Mouse (Mus musculus) kidney, embryonic 14.5 days (tissue): Measurements from ENCODE around the gene Aspn. TPM values are rescaled to one million over a fixed set of nuclear protein-coding genes. Genes with fewer than 3 reads are reported as not detected.

Source experiments
- ATAC-seq: fragments of 200-750 bp; cut with Nextera tagmentation; 2 replicates; pipeline ENCODE4 v1.8.0; 2017; ENCODE audit warnings: moderate number of reproducible peaks, mild to moderate bottlenecking, moderate TSS enrichment, moderate library complexity; ENCODE audit not compliant: low FRiP score, low TSS enrichment
- H3K27ac ChIP-seq: fragments of 300-500 bp; sonication (generic); 2 replicates; pipeline ENCODE4 v1.5.1; 2014; ENCODE audit warnings: low read depth, mild to moderate bottlenecking, low read length, moderate library complexity, mixed read lengths
- H3K27me3 ChIP-seq: fragments of 300-500 bp; sonication (generic); 2 replicates; pipeline ENCODE4 v1.6.1; 2014; ENCODE audit warnings: mild to moderate bottlenecking, low read length; ENCODE audit not compliant: control insufficient read depth, insufficient read depth
- H3K36me3 ChIP-seq: fragments of 300-500 bp; sonication (generic); 2 replicates; pipeline ENCODE4 v1.6.1; 2014; ENCODE audit warnings: low read length, mixed read lengths; ENCODE audit not compliant: control insufficient read depth, insufficient read depth
- H3K4me1 ChIP-seq: fragments of 300-500 bp; sonication (generic); 2 replicates; pipeline ENCODE4 v1.6.1; 2014; ENCODE audit warnings: low read length, mixed read lengths; ENCODE audit not compliant: control insufficient read depth, insufficient read depth
- H3K4me2 ChIP-seq: fragments of 300-500 bp; sonication (generic); replicated peaks from 2 replicates; pipeline ENCODE4 v1.6.1; 2014; ENCODE audit warnings: low read depth, mild to moderate bottlenecking, low read length
- H3K4me3 ChIP-seq: fragments of 300-500 bp; sonication (generic); 2 replicates; pipeline ENCODE4 v1.5.1; 2014; ENCODE audit warnings: mild to moderate bottlenecking, low read length
- H3K9ac ChIP-seq: fragments of 300-500 bp; sonication (generic); 2 replicates; pipeline ENCODE4 v1.6.1; 2014; ENCODE audit warnings: low read depth, mild to moderate bottlenecking, low read length, moderate library complexity
- H3K9me3 ChIP-seq: fragments of 300-500 bp; sonication (generic); 2 replicates; pipeline ENCODE4 v1.6.1; 2016; ENCODE audit warnings: low read length; ENCODE audit not compliant: control insufficient read depth
- WGBS: fragments of 180-500 bp; shearing (Covaris S2); extraction: QIAGEN DNeasy Blood & Tissue Kit; methylation state at CpG from one replicate; pipeline ENCODE4 v1.1.7; 2014; 5-methylcytosine and 5-hydroxymethylcytosine counted together
- polyA plus RNA-seq: library from polyadenylated mRNA; unstranded; fragments of >200 nt; fragmentation: Nextera tagmentation; extraction: Ambion mirVana; gene quantifications from 2 replicates; pipeline ENCODE4 v1.2.1, GENCODE M21; 2014

Gene Aspn
- 3.7 and 5.3 TPM in 2 replicates for polyA plus RNA-seq

- H3K4me1 ChIP-seq, result no peaks in the 10 kb centered on the region
- H3K27me3 ChIP-seq, result no peaks in the 10 kb centered on the region
- H3K4me3 ChIP-seq, result no peak within 1 kb of the TSS
- no peak for ATAC-seq
- H3K27ac ChIP-seq, result no peak within 1 kb of the TSS
- no peaks in the 10 kb centered on the region for H3K36me3 ChIP-seq
- WGBS, result 58% methylated on average over 3 of the region's 3 CpGs
- no peak within 1 kb of the TSS for H3K4me2 ChIP-seq
- H3K9ac ChIP-seq, result no peak within 1 kb of the TSS
- H3K9me3 ChIP-seq, result no peaks in the 10 kb centered on the region
Measured at GRCm38 (mm10) chr13:49544279-49544678, at the start of gene Aspn. Gene Aspn (plus strand): TSS chr13:49544443.

DNA sequence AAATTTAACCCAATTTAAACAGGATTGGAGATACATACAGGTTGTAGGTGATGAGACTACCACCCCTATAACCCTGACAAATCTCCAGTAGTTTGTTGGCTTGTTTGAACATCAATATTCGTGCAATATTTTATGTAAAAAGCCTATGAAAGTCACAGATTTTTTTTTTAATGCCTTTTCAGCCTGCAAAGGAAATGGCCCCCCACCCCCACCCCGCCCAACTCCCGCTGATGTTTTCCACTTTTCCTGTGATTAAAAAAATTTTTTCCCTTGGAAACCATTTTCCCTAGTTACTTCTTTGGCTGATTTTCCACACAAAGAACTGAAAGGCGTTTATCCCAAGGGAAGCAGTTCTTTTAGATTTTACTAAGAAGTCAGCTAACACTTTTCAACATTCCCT, 39.7 kb upstream of the Aspn start, which contains the start of gene Ecm2:
Gene Ecm2 (plus strand): TSS at position 301 of the 400 bp plus-strand sequence.
- no peaks in the 10 kb centered on the region for H3K36me3 ChIP-seq
- no peaks in the 10 kb centered on the region for H3K27me3 ChIP-seq
- H3K27ac ChIP-seq, result no peak within 1 kb of the TSS
- H3K4me2 ChIP-seq, result no peak within 1 kb of the TSS
- no peak within 1 kb of the TSS for H3K9ac ChIP-seq
- H3K4me3 ChIP-seq, result no peak within 1 kb of the TSS
- no peaks in the 10 kb centered on the region for H3K9me3 ChIP-seq
- no peak for ATAC-seq
- WGBS, result 75% methylated on average over 4 of the region's 4 CpGs
- no peaks in the 10 kb centered on the region for H3K4me1 ChIP-seq

DNA sequence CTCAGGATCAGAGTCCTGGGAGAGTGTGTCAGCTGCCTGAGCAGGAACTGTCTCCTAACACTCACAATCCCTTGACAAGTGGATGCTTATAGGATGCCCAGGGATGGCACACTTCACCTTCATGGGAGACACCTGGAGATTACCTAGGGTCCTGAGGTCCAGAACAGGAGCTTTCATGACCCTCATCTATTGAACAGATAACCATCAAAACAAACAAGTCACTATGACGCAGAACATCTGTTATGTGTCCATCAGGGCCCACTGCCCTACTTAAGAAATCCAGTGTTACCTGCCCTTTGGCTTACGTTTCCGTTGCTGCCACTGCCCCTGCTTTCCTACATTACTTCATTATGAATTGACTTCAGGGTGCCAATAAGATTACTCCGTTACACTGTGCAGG, 38.5 kb upstream of the Aspn start:
- H3K36me3 ChIP-seq, result no peaks in the 10 kb centered on the region
- 82% methylated on average over 4 of the region's 4 CpGs for WGBS

GRCm38 (mm10) chr13:49507176-49507575, 37.1 kb upstream of the Aspn start:
- H3K9me3 ChIP-seq, result no peaks in the 10 kb centered on the region
- no peaks in the 10 kb centered on the region for H3K27me3 ChIP-seq
- ATAC-seq, result no peak
- H3K4me3 ChIP-seq, result no peak overlapping the region
- H3K4me2 ChIP-seq, result no peak overlapping the region
- 81% methylated on average over 3 of the region's 3 CpGs for WGBS
- H3K4me1 ChIP-seq, result no peaks in the 10 kb centered on the region
- no peak overlapping the region for H3K27ac ChIP-seq
- H3K36me3 ChIP-seq, result no peaks in the 10 kb centered on the region
- no peak overlapping the region for H3K9ac ChIP-seq

More for the DNA sequence above, 38.5 kb upstream of the Aspn start:
- no peaks in the 10 kb centered on the region for H3K9me3 ChIP-seq
- no peak overlapping the region for H3K27ac ChIP-seq
- no peak for ATAC-seq
- no peak overlapping the region for H3K4me2 ChIP-seq
- no peak overlapping the region for H3K9ac ChIP-seq
- H3K4me1 ChIP-seq, result no peaks in the 10 kb centered on the region
- no peak overlapping the region for H3K4me3 ChIP-seq
- H3K27me3 ChIP-seq, result no peaks in the 10 kb centered on the region

- H3K9ac ChIP-seq, result no peak overlapping the region
- H3K27me3 ChIP-seq, result no peaks in the 10 kb centered on the region
- H3K4me1 ChIP-seq, result no peaks in the 10 kb centered on the region
- H3K4me2 ChIP-seq, result no peak overlapping the region
- H3K36me3 ChIP-seq, result no peaks in the 10 kb centered on the region
- no peak overlapping the region for H3K27ac ChIP-seq
- no peak for ATAC-seq
- no peaks in the 10 kb centered on the region for H3K9me3 ChIP-seq
- 63% methylated on average over 2 of the region's 2 CpGs for WGBS
- no peak overlapping the region for H3K4me3 ChIP-seq
Measured at GRCm38 (mm10) chr13:49518761-49519160, 25.5 kb upstream of the Aspn start.

GRCm38 (mm10) chr13:49526235-49526634, 18.0 kb upstream of the Aspn start:
- H3K4me1 ChIP-seq, result no peaks in the 10 kb centered on the region
- no peaks in the 10 kb centered on the region for H3K27me3 ChIP-seq
- no peaks in the 10 kb centered on the region for H3K36me3 ChIP-seq
- no peak overlapping the region for H3K9ac ChIP-seq
- no peak for ATAC-seq
- no peaks in the 10 kb centered on the region for H3K9me3 ChIP-seq
- no peak overlapping the region for H3K27ac ChIP-seq
- 73% methylated on average over 2 of the region's 2 CpGs for WGBS
- no peak overlapping the region for H3K4me3 ChIP-seq
- H3K4me2 ChIP-seq, result no peak overlapping the region

DNA sequence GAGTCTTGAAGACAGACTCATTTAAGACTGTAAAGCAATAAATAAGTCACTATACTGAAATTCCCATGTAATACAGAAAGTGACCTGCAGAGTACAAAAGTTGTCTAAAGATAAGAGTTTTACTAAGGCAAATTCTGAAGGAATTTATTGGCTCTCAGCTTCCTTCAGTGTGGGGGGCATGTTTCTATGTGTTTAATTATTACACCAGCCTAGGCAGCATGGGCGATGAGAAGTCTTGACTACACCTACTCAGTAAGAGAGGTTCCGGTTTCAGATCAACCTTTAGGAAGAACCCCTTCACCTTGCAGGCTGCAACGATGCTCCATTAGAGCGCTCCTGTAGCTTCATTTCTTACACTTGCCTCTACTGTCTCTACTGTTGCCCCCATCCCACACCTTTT, 13.6 kb upstream of the Aspn start:
- H3K27ac ChIP-seq, result no peak overlapping the region
- H3K4me2 ChIP-seq, result no peak overlapping the region
- no peak overlapping the region for H3K9ac ChIP-seq
- no peak overlapping the region for H3K4me3 ChIP-seq
- H3K36me3 ChIP-seq, result no peaks in the 10 kb centered on the region
- 92% methylated on average over 4 of the region's 4 CpGs for WGBS
- no peaks in the 10 kb centered on the region for H3K27me3 ChIP-seq
- no peak for ATAC-seq
- H3K4me1 ChIP-seq, result no peaks in the 10 kb centered on the region
- no peaks in the 10 kb centered on the region for H3K9me3 ChIP-seq

GRCm38 (mm10) chr13:49536946-49537345, 7.3 kb upstream of the Aspn start:
- ATAC-seq, result no peak
- H3K4me2 ChIP-seq, result no peak overlapping the region

DNA sequence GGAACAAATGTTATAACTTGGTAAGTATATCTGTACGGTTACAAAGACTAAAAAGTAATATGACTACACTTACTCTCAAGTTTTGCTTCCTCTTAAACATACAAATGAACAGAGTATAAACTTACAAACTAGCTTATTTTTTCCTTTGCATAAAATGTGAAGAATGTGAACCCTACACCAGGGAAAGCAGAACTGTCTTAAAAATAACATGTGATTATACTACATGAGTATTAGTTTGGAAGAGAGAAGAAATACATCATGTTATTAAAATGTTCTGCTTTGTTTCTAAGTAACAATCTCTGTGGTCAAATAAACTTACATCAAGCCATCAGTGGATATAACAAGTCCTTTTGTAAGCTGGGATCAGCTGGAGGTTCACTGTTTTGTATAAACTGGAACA, 5.5 kb upstream of the Aspn start:
- Histone ChIP-seq H3K4me1 (no peaks in the 10 kb centered on the region), H3K4me2 (no peak overlapping the region), H3K9ac (no peak overlapping the region), H3K9me3 (no peaks in the 10 kb centered on the region), H3K27me3 (no peaks in the 10 kb centered on the region), H3K4me3 (no peak overlapping the region), H3K36me3 (no peaks in the 10 kb centered on the region), H3K27ac (no peak overlapping the region)
- WGBS, result 85% methylated on average over 1 of the region's 1 CpGs
- no peak for ATAC-seq

More at GRCm38 (mm10) chr13:49536946-49537345, 7.3 kb upstream of the Aspn start:
- H3K4me1 ChIP-seq, result no peaks in the 10 kb centered on the region
- no peaks in the 10 kb centered on the region for H3K9me3 ChIP-seq
- no peaks in the 10 kb centered on the region for H3K36me3 ChIP-seq
- H3K9ac ChIP-seq, result no peak overlapping the region
- H3K27ac ChIP-seq, result no peak overlapping the region
- H3K27me3 ChIP-seq, result no peaks in the 10 kb centered on the region
- no peak overlapping the region for H3K4me3 ChIP-seq
- WGBS, result 92% methylated on average over 1 of the region's 1 CpGs
